17 mouse cellular contexts compared by ENCODE assay signal in the genomic region with DNA sequence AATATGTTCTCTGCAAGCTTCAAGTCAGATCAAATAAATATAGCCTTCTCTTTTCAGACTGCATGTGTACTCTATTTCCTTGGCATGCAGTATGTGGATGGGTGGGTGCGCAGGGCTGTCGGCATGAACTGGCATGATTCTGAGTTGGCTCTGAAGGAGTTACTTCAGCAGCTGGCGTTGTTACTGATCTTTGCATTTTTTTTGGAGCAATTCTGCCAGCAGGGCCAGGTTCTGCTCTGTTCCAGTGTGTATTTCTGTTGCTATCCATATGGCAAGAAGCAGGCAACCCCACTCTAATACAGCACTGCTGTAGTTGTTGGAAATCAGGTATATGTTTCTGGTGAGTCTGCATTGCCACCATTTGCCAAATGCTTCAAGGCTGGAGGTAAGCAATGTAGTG. TPM values are rescaled to one million over a fixed set of nuclear protein-coding genes. Genes with fewer than 3 reads are reported as not detected.
DNase-seq lines count a peak whose midpoint lies in the region; ATAC-seq lines count a peak whose summit lies in the region.
"Had no signal": no experiment of that assay in that cellular context is flagged by ENCODE, and none has a peak within 500 bp of the region (broad histone marks: within the 10 kb centered on the region; RNA-seq: fewer than 3 reads in every experiment).

No protein-coding gene starts in this region.

- H3K4me3 ChIP-seq in forebrain, embryonic 13.5 days, result no peak overlapping the region
- H3K4me3 ChIP-seq in forebrain, embryonic 11.5 days (ENCODE audit: low read depth, low read length), result no peak overlapping the region
- H3K4me3 ChIP-seq: intestine, embryonic 15.5 days had no signal

- H3K27ac ChIP-seq in forebrain, embryonic 13.5 days, result 0 out of 2 replicates have a peak overlapping the region, but pooled peaks have one; percentile 14
- no peak overlapping the region for H3K27ac ChIP-seq in forebrain, embryonic 11.5 days (ENCODE audit: low read depth, low read length)
- H3K27ac ChIP-seq: intestine, embryonic 15.5 days; liver, embryonic 14.5 days; macrophage had no signal

- H3K27me3 ChIP-seq in forebrain, embryonic 13.5 days, result no peaks in the 10 kb centered on the region
- H3K27me3 ChIP-seq in forebrain, embryonic 11.5 days (ENCODE audit: control insufficient read depth, insufficient read depth, low read length), result no peaks in the 10 kb centered on the region
- H3K27me3 ChIP-seq: intestine, embryonic 15.5 days had no signal

- H3K9me3 ChIP-seq in forebrain, embryonic 13.5 days (replicated peaks), result no peaks in the 10 kb centered on the region
- H3K9me3 ChIP-seq in forebrain, embryonic 11.5 days (ENCODE audit: control insufficient read depth, low read length), result no peaks in the 10 kb centered on the region
- H3K9me3 ChIP-seq: intestine, embryonic 15.5 days had no signal

- H3K36me3 ChIP-seq in forebrain, embryonic 13.5 days (ENCODE audit: poor library complexity, severe bottlenecking), result no peaks in the 10 kb centered on the region
- H3K36me3 ChIP-seq in forebrain, embryonic 11.5 days (ENCODE audit: control insufficient read depth, insufficient read depth, low read length), result no peaks in the 10 kb centered on the region
- H3K36me3 ChIP-seq: intestine, embryonic 15.5 days had no signal

- DNase-seq in forebrain, embryonic 11.5 days (ENCODE audit: low spot score), result no peak
- peak; percentile 67 to 71 for DNase-seq in frontal cortex, adult 2 months (ENCODE audit: extremely low spot score in 1 of 2, low spot score in 1 of 2)
- peak; percentile 33 to 67 for DNase-seq in left cerebral cortex, adult 18-20 months (ENCODE audit: low spot score in 2 of 2)
- peak; percentile 68 for DNase-seq in right cerebral cortex, postnatal 25 days
- DNase-seq in neural tube, embryonic 10.5 days (ENCODE audit: extremely low spot score, low spot score), result no peak
- DNase-seq in adrenal gland, postnatal 4 days (ENCODE audit: low spot score in 2 of 2), result no peak
- DNase-seq: heart, postnatal 36 days; thymus, adult 18-20 months had no signal

- H3K9ac ChIP-seq in forebrain, embryonic 13.5 days, result no peak overlapping the region
- no peak overlapping the region for H3K9ac ChIP-seq in forebrain, embryonic 11.5 days (ENCODE audit: low read length)
- H3K9ac ChIP-seq: intestine, embryonic 15.5 days; liver, embryonic 14.5 days had no signal

- WGBS in forebrain, embryonic 13.5 days, result 87% methylated on average over 3 of the region's 3 CpGs
- WGBS in forebrain, embryonic 11.5 days, result 88% methylated on average over 3 of the region's 3 CpGs

- no peak overlapping the region for H3K4me2 ChIP-seq in forebrain, embryonic 13.5 days
- no peak overlapping the region for H3K4me2 ChIP-seq in forebrain, embryonic 11.5 days (ENCODE audit: low read depth, low read length, severe bottlenecking)
- H3K4me2 ChIP-seq: intestine, embryonic 15.5 days had no signal

- ATAC-seq in forebrain, embryonic 13.5 days, result peak; percentile 63; the same call in 1 of the 2 replicates
- ATAC-seq in forebrain, embryonic 11.5 days (replicated peaks; ENCODE audit: low FRiP score), result no peak
- no peak for ATAC-seq in erythroid progenitor cell, adult 5-6 weeks (replicated peaks; ENCODE audit: low FRiP score, poor library complexity, severe bottlenecking)
- ATAC-seq: intestine, embryonic 15.5 days had no signal

- no peaks in the 10 kb centered on the region for H3K4me1 ChIP-seq in forebrain, embryonic 13.5 days
- H3K4me1 ChIP-seq in forebrain, embryonic 11.5 days (replicated peaks; ENCODE audit: control insufficient read depth, insufficient read depth, low read length), result no peaks in the 10 kb centered on the region
- H3K4me1 ChIP-seq: intestine, embryonic 15.5 days had no signal

RNA-seq across cellular contexts. Expression of a gene that starts 10.6 kb away (rescaled TPM):
- 19.8 and 22.1 TPM in 2 replicates for polyA plus RNA-seq in forebrain, embryonic 13.5 days (2015; fragmentation: Nextera tagmentation; extraction: Ambion mirVana)
- polyA plus RNA-seq in forebrain, embryonic 11.5 days (2014; fragmentation: Nextera tagmentation; extraction: Ambion mirVana), result 15.1 and 15.5 TPM in 2 replicates
- 44.1 and 45.1 TPM in 2 replicates for polyA plus RNA-seq in frontal cortex, adult 2 months (2012; rRNA removed)
- total RNA-seq in left cerebral cortex, adult 18-20 months (2021), result 10 to 100 TPM; 33.9 to 36.3 TPM
- 55.5 and 93.1 TPM in 2 replicates for total RNA-seq in erythroid progenitor cell, adult 5-6 weeks (2015; ENCODE audit: low replicate concordance)
- 16.9 and 19.4 TPM in 2 replicates for total RNA-seq in erythroid progenitor cell, adult 5-6 weeks (2017; ENCODE audit: low replicate concordance)
- 10 to 100 TPM; 81.4 to 87.1 TPM for total RNA-seq in adrenal gland, postnatal 4 days (2021)

RNA-seq across cellular contexts. Expression of a gene that starts 10.9 kb away (rescaled TPM):
- polyA plus RNA-seq in forebrain, embryonic 13.5 days (2015; fragmentation: Nextera tagmentation; extraction: Ambion mirVana), result not detected in 2 replicates
- polyA plus RNA-seq in forebrain, embryonic 11.5 days (2014; fragmentation: Nextera tagmentation; extraction: Ambion mirVana), result 0.37 TPM in 1 of 2 replicates, not detected in the other
- polyA plus RNA-seq in frontal cortex, adult 2 months (2012; rRNA removed), result 0.08 TPM in 1 of 2 replicates, not detected in the other
- total RNA-seq in left cerebral cortex, adult 18-20 months (2021), result not detected
- not detected in 2 replicates for total RNA-seq in erythroid progenitor cell, adult 5-6 weeks (2015; ENCODE audit: low replicate concordance)
- not detected in 2 replicates for total RNA-seq in erythroid progenitor cell, adult 5-6 weeks (2017; ENCODE audit: low replicate concordance)
- total RNA-seq in adrenal gland, postnatal 4 days (2021), result 1 to 10 TPM in 1 of 2 experiments, not detected in 1; 1.5 TPM
- total RNA-seq: common myeloid progenitor, adult 5-6 weeks; ES-E14; granulocyte monocyte progenitor cell, adult 5-6 weeks had no signal
- polyA plus RNA-seq: intestine, embryonic 15.5 days; large intestine, adult 2 months; liver, embryonic 14.5 days had no signal

RNA-seq across cellular contexts. Expression of a gene that starts 36.3 kb away (rescaled TPM):
- 52.3 and 79.6 TPM in 2 replicates for polyA plus RNA-seq in forebrain, embryonic 13.5 days (2015; fragmentation: Nextera tagmentation; extraction: Ambion mirVana)
- 52.7 and 58.4 TPM in 2 replicates for polyA plus RNA-seq in forebrain, embryonic 11.5 days (2014; fragmentation: Nextera tagmentation; extraction: Ambion mirVana)
- 322 and 324 TPM in 2 replicates for polyA plus RNA-seq in frontal cortex, adult 2 months (2012; rRNA removed)
- total RNA-seq in left cerebral cortex, adult 18-20 months (2021), result 10 to 100 TPM in 1 of 2 experiments, 1 to 10 TPM in 1; 7.8 to 11.6 TPM
- total RNA-seq in erythroid progenitor cell, adult 5-6 weeks (2015; ENCODE audit: low replicate concordance), result 10.5 and 17.7 TPM in 2 replicates
- total RNA-seq in erythroid progenitor cell, adult 5-6 weeks (2017; ENCODE audit: low replicate concordance), result 19.1 and 31.2 TPM in 2 replicates
- total RNA-seq in adrenal gland, postnatal 4 days (2021), result 10 to 100 TPM; 18.1 to 18.2 TPM

Comparison
In these comparisons a context has a peak if more than half of its experiments do, and no peak if none do; other contexts are left out.
1. DNase-seq: peak in frontal cortex, adult 2 months (2 of 2), left cerebral cortex, adult 18-20 months (2 of 2) and right cerebral cortex, postnatal 25 days (single experiment); none in forebrain, embryonic 11.5 days (single experiment), neural tube, embryonic 10.5 days (single experiment) and adrenal gland, postnatal 4 days (0 of 2).